Mouse (Mus musculus) ovary, postnatal 36 days (tissue): ENCODE data around the gene Dusp7.

ENCODE experiments used
- DNase-seq: peaks from one replicate; pipeline ENCODE4 v3.0.0; 2022; ENCODE audit warnings: low spot score, mixed read lengths

Gene Dusp7

DNA sequence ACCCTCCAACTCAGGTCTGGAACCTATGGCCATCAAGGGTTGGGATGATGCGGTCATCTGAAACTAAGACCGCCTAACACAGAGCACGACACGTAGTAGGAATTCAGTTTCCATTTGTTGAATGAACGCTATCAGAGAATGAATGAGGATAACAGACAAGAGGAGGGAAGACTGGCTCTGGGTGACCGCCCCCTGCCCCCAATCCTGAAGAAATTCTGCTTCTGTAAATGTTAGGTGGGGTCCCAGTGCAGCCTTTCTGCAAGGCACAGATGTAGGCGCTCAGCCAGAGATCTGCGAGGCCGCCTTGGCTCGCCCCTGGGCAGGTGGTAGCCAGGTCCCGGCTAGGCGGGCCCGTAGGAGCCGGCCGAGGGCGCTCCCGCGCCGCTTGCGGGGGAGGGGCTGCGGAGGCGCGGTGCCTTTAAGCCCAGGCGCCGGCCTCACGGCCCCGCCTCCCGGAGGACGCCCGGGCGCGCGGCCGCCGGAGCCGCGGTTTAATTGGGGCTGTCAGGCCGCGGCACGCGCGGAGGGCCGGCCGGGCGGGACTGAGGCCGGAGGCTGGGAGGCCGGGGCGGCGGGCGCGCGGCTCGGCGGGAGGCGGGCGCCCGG lies at the start of gene Dusp7:
Dusp7 (plus strand) TSS at position 521 of the 606 bp plus-strand sequence.
- DNase-seq, result peak; percentile 88

DNA sequence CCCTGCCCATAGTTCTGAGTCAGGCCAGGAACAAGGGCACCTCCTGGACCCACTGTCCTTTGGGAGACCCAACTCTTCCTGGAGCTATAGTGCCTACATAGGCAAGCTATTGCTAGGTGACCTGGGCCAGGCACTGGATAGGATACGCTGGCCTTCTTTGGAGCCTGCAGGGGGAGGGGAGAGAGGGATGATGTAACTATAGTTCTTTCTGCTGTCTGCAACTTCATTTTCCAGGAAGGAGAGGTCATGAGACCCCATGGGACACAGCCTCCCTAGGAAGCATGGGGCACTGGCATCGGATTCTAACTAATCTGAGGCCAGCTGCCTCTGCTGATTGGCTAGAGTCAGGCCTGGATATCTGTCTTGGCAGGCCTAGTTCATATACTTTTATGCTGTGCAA lies 49.3 kb upstream of the Dusp7 start:
- DNase-seq, result no peak

DNA sequence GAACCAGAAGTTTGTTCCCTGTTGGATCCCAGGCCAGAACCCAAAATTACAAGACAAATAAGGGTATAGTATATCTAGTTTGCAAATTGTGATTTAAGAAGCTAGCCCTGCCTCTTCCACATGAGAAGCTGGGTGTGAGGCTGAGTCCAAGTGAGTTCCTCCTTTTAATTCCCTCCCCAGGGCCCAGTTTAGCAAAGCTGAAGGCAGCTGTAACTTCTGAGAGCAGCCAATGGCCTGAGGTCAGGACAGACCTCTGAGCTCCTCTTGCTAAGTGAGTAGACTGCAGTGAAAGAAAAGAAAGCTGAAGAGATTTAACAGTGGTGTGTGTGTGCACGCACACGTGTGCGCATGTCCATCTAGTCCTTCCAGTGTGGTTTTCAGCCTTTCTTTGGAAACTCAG lies 45.9 kb upstream of the Dusp7 start:
- no peak for DNase-seq

DNA sequence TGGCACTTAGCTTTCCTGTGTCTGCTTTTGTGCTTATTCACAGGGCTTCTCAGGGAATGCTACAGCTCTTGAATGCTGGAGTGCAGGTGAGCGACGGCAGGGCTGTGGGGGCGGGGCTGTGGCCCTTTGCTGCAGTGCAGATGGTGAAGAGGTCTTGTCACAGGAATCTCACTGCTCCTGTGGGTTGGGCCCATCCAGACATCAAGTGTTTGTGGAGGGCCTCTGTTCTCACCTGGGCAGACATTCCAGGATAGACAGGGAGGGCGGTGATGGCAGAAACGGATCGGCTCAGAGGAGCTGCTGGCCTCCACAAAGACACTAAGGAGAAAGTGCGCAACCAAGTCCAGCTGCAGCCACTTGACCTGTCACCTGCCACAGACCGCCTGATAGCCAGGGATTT lies 42.2 kb upstream of the Dusp7 start:
- no peak for DNase-seq

DNA sequence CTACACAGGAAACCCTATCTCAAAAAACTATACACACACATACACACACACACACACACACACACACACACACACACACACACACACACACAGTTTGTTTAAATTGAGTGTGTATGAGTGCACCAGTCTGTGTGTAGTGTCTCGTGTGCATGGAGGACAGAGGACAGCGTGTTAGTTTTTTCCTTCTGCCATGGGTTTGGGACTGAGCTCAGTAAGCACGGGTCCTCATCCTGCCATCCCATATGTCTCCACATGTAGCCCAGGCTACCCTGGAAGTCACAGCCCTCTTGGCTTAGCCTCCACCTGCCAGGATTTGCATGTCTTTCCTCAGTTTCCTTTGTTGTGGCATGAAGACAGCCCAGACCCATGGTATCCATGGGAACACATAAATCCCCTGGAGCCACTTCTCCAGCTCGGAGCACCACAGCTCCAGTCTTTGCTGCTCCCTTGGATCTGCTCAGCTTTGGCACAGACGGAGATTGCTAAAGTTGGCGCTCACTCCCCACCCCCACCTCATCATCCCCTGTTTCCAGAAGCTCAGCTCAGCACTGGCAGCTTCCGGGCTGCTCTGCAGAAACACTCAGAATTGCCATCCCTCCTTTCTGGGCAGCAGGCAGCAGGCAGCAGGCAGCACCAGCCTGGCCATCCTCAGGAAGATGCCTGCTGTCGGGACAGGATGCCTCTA lies 41.2 kb upstream of the Dusp7 start:
- DNase-seq, result no peak

DNA sequence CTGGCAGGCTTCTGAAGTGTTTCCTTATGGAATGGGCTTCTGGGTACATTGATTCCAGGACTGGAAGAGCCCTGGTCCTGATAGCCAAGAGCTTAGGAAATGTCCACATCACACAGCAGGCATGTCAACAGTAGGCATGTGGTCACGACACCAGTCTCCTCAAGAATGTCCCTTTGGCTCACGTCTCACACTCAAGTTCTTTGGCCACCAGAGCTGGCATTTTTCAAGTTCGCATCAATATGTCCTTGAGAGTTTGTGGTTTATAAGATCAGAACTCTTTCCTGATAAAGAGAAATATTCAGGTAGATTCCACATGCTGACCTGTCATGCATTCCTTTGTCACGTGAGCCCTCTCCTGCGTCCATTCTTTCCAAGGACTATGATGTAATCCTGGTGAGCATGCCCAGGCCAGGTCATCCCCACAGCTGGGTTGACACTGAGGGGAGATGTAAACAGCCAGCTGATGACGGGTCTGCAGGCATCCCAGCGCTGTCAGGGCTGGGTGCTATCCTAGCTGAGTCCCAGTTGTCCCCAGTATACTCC lies 40.3 kb upstream of the Dusp7 start:
- DNase-seq, result no peak

DNA sequence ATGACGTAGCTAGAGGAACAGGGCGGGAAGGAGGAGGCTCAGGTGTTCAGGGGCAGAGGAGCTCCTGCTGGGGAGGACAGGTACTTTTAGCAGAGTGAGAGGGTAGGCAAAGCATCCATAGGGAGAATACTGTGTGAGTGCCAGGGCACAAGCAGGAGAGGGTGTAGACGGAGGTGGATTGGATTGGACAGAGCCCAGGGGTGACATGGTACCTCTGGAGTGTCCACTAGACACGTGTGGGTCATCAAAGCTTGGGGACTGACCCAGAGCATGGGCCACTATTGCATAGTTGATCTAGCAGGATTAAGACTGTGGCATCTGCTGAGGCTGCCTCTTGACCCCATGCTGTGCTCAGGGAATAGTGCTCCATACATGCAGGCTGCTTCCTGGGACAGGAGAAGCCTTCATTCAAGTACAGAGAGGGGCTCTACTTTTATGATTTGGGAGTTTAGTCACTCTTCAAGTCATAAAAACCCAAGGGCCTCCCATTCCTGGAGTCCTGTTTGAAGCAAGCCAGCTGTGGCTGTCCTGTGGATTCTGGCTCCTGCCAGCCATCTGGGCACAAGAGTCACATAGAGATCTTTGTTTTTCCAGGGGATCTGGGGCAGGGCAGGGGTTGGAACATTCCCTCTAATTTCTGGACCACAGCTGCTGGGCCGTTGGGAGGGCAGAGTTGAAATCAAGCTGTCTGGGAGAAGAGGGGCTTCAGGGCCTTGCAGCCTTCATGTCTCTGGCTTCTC lies 39.5 kb upstream of the Dusp7 start:
- no peak for DNase-seq

DNA sequence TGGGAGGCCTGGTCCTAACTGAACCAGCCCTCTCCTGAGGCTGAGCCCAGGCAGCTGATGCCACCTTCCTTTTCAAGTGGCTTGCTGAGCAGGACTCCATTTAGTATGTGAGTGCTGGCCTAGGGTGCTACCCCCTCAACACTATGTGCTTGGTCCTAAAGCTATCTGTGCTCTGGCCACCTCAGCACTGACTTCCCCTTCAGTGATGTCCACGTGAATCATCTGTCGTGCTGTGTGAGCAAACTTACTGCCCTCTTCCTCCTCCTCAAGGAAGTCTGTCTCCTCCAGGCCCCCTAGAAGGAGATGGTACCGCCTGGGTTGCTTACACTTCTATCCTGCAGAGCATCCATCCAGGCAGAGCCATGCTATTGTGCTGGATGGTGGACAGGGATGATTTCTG lies 35.7 kb upstream of the Dusp7 start:
- DNase-seq, result no peak

DNA sequence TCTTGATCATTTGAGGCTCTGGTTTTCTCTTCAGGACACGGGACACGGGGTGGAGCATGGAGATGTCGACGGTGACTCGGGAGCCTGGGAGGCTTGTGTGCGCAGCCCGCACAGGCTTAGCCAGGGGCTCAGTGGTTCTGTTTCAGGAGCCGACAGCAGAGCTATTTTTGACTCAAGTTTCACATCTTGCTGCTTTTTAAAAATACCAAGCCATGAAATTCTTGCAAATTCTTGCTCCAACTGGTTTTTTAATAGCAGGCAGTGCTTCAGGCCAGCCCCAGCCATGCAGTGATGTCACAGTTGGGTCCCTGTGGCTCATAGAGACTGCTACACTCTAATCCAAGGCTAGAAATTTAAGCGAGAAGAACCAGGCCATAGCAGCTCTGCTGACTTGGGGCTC lies 30.8 kb upstream of the Dusp7 start:
- no peak for DNase-seq

DNA sequence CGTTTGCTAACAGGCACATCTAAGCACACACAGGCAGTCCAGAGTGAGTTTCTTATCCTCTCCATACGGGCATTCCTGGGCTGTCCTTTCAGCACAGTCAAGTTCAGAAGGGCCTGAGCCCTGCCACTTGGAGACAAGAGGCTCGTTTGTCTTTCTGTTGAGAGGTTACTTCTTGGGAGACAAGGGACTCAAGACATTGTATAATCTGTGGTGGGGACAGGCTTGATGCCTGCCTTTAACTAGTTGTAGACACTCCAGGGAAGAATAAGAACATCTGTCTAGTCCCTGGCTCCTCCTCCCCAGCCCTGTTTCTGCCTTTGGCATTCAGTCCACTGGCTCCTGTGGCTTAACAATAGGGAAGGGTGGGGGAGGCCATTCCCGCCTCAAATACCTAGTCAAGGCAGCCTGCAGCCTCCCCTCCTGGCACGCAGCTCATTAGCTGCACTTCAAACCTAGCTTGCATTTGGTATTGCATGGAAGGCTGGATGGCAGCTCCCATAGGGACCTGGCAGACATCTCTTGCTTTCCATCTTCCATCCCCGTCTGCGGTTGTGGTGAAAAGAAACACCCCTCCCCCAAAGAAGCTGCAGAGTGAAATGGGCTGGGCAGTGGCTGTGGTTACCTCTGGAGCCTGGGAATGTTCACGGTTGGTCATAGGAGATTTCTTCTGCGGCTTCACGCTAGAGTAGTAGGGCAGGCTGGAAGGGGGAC lies 29.8 kb upstream of the Dusp7 start:
- DNase-seq, result no peak

DNA sequence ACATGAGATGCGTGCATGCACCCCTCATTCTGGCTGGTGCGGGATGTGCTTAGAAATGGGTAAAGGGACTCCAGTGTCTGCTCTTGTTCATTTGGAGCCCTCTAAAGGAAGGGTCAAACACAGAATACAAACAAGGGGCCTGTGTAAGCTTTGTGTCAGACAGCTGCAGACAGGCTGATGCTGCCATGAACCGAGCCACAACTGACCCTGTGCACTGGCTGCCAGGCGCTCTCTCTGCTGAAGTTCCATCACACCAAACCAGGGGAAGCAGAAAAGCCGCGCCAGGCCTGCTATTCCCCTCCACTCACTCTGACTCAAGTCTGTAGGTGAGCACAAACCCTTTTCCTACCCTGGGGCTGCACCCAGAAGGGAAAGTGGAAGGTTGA lies 29.3 kb upstream of the Dusp7 start:
- no peak for DNase-seq

DNA sequence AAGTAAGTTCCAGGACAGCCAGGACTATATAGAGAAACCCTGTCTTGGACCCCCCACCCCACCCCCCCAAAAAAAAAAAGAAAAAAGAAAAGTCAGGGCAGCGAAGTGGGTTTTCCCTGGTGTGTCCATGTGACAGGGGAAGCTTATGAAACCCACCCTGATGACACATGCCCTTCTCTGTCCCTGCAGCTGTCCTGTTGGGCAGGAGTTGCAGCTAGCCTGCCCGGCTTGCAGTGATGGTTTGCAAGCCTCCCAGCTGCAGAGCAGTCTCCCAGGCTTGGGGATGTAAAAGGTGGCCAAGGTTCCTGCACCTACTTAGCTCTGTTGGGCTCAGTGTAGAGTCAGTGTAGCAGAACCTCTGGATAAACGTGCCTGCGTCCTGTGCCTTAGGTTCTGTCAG lies 28.7 kb upstream of the Dusp7 start:
- no peak for DNase-seq

DNA sequence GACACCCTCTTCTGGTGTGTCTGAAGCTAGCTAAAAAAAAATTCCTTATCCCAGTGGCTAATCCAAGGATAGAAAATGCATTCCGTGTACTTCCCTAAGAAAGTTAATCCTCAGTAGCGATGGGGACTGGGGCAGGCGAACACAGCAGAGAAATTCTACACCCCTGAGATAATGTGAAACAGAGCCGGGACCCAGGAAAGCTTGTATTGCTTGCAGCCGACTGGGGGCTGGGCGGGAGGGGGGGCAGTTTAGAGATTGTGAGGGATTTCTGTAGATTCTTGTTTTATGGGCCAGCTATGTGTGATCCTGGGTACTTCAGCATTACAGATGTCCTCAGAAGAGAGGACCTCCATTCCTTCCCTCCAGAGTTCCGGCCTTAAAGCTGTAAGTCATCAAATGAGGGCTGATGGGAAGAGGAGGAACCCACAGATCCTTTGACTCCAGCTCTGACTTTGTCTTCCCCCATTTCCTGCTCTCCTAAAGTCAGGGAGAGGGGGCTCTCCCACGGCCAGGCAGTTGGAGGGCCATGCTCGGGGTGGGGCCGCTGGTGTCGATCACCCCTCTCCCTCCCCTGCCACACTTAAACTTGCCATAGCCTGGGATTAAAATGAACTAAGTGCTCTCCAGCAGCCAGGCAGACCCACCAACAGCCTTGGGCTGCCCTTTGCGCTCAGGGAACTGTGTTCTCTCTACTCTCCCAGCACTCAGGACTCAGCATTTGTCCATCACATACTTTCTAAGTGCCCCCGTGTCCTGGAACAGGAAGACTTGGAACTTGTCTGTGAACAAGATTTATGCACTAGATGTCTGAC lies 27.7 kb upstream of the Dusp7 start:
- DNase-seq, result no peak

DNA sequence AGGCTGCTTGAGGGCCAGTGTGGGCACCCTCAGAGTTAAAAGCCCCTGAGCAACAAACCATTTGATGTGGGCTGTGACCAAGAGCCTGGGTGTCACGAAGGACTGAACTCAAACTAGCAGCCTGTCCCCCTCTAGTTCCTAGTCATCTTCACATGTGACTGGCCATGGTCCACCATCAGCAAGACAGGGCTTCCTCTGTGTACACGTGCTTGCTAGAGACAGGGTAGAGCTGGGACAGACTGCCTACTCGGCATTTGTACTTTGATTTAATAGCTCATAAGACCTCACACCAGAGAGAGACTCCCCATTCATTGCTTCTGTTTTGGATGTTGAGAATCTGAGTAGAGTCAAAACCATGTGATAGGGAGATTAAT lies 27.1 kb upstream of the Dusp7 start:
- DNase-seq, result no peak

DNA sequence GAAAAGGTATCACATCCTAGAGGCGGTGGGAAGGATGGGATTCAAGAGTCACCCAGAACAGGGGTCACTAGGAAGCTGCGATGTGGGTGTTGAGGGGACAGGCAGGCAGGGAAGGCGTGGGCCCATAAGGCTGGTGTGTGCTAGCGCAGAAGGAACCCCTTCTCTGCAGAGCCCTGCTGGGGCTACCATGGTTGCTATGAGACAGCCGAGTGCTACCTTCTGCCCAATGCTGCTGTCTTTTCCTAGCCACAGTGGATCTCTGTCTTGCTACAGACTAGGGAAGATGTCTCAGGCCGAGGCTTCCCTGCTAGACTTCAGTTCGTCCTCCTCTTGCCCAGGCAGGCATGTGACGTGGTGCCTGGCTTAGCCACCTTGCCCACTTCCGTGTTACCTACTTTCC lies 25.9 kb upstream of the Dusp7 start:
- no peak for DNase-seq

DNA sequence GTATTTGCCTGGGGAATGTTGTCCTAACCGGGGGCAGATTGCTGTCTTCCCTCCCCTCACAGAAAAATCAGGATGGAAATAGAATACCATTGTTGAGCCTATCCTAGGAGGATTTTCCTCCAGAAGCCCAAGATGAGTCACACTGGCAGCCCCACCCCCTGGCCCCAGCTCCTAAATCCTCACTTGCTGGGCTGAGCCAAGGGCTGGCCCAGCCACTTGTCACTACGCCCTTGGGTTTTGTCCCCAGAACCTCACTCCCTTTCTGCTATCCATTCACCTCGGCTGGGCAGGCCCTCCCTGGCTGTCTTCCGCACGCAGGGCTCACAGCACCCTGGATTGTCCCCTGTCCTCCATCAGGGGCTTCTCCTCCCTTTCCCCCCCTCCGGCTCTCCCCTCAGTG lies 23.3 kb upstream of the Dusp7 start:
- peak; percentile 47 for DNase-seq

DNA sequence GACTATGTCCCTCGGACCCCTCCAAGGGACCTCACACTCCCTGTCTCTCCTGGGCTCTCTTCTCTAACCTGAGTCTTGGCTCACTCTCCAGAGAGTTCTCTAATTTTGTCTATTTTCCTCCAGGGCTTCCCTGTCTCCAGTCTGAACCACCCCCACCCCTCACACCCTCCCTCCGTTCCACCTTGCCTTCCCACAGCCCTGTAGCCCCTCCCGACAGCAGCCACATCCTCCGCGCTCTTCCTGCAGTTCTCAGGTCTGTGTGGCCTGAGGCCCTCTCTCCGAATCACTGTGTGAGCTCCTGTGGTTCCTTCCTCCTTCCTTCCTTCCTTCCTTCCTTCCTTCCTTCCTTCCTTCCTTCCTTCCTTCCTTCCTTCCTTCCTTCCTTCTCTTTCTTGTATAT lies 22.8 kb upstream of the Dusp7 start:
- no peak for DNase-seq

DNA sequence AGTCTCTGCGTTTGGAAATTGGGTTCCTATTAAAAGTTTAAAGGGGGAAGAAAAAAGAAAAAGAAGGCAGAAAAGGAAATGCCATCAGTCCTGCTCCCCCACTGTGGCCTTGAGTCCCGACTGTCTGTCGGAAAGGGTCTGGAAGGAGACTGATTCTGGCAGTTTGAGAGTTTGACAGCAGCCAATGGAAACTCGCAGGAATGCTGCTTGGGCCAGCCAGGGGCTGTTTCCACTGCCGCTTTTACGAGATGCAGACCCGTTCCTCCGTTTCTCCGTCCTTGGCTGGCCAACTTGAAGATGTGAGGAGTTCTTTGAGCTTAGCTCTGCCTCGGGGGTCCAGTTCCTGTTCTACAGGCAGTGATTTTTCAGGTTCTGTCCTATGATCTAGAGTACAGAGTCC lies 20.2 kb upstream of the Dusp7 start:
- DNase-seq, result no peak

DNA sequence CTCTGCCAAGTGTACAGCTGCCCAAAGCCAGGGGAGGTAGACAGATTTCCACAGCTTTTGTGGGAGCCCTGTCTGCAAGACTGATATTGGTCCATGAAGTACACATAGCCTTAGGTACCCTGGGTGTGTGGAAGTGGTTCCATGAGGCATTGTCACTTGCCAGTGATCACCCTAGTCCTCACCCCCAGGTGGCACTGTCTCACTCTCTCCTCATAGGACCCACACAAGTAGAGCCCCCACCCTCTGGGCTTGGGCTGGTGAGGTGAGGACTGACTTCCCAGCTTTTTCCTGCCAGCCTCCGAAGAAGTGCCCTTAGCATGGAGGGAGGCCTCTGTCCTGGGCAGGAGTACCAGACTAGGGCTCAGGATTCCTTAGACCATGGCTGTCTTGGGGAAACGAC lies 19.4 kb upstream of the Dusp7 start:
- DNase-seq, result peak; percentile 19

DNA sequence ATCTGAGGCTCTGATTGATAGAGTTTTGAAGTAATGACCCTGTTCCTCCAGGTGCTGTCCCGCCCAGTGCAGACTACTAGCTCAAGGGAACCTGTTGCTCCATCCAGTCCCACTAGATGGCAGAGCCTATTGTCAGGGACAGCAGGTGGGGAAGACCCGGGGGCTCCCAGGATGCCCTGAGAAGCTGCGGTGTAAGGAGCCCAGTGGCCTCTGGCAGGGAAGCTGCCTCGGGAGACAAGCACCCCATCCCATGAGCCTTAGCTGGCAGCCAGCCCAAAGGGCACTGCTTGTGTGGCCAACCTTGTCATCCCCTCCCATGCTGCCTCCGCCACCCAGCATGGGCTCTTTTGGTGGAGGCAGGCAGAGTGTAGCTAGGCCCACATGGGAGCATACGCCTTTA lies 17.3 kb upstream of the Dusp7 start:
- no peak for DNase-seq

DNA sequence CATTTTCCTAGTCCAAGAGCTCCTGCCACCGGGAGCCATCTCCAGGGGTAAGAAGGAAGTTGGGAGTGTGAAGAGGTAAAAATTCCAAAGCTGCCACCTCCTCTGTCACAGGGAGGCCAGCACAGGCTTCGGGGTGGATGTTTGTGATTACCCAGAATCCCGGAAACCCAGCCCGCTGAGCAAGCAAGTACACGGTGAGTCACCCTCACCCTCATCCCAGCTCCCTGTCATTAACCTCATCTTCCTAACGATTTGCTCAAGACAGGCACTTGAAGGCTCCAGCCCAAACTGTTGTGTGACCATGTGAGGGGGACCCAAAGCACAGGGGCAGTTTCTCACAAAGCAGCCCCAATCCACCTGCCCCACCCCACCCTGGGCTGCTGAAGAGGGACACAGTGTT lies 14.7 kb upstream of the Dusp7 start:
- DNase-seq, result no peak

DNA sequence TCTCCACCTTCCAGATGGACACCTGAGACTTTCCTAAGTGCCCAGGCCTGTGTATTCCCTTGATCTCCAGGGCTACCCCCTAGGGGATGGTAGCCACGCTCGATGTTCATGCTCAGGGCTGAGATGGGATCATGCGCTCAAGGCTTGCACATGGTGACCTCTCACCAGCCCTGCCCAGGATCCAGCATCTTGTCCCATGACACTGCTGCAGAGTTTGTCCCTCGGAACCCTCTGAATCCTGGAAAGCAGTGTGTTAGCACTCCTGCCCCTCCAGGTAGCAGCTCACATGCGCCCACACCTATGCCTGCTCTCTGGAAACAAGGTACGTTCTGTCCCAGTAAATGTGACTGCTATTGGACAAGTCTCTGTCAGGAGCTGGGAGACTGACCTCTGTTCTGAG lies 13.6 kb upstream of the Dusp7 start:
- no peak for DNase-seq
